Mouse (Mus musculus) c-Kit-positive CD71-positive TER-119-negative erythroid progenitor cells, embryonic 14.5 days (primary cell): ENCODE data around the gene Tmc1.

Experiments used
- DNase-seq: peaks from one replicate; pipeline ENCODE4 v3.0.0-alpha.2; 2013; ENCODE audit warnings: low read depth

The Tmc1 gene

DNA sequence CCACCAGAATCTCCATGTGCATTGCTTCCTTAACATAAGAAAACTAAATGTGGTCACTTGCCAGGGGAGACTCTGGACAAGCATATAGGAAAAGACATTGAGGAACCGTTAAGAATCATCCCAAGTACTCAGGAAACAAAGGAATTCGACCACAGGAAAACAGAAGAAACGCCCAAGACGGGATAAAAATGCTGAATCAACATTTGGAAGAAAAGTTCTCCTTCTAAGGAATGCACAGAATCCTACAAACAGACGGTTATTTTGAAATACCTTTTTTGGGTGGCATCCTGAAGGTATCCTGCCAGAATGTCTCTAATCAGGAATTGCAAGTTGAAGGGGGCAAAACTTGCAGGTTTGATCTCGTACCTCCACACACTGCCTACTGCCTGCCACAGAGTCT lies at the start of gene Tmc1:
Gene Tmc1, minus strand, starts transcription at position 329 of the 400 bp plus-strand sequence.
- DNase-seq = no peak

DNA sequence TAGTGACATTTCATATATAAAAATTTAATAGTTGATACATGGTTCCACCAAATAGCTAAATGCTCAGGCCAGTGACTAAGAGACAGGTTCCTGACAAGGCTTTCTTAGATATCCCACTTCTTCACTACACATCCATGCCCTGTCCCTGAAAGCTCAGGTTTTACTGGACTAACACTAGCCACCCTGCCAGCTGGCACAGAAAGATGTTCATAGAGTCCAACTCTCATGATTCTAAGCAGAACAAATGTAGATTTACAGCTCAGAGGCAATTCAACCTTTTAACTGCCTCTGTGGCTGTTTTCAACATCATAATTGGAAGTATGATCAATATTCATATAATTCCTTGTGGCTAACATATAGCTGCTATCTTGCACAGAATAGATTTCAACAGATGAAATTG lies 47.5 kb upstream of the Tmc1 start:
- no peak for DNase-seq

DNA sequence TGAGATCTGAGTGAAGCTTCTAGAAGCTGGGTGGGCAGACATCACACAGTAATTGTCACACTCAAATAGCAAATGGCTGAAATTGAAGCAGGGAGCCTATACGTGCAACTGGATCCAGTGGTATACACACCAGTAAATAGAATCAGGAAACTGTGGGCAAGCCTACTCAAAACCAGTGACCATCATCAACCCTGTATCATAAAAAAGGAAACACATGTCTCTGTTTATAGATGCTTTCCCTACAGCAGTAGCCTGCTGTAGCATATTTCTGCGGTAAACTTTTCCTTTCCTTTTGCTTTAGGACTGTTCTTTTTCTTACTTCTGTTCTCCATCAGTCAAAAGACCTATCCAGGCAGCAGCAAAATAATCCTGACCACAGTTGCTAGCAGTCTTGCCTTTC lies 25.2 kb upstream of the Tmc1 start:
- no peak for DNase-seq

DNA sequence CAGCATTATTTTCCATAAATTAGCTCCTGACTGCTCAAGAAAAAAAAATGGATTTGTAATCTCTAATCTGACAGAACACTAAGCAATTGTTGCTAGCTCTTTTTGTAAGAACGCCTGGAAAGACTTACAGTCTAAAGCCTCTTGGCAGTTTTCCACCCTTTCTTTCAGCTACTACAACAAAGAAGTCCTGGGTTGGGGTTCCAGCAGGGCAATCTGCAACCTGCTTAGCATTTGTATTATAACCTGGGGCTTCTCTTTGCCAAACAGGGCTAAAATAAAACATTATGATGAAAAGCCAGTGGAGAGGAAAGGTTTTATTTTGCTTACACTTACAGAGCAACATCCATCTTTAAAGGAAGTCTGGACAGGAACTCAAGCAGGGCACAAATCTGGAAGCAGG lies 24.1 kb upstream of the Tmc1 start:
- DNase-seq = no peak

DNA sequence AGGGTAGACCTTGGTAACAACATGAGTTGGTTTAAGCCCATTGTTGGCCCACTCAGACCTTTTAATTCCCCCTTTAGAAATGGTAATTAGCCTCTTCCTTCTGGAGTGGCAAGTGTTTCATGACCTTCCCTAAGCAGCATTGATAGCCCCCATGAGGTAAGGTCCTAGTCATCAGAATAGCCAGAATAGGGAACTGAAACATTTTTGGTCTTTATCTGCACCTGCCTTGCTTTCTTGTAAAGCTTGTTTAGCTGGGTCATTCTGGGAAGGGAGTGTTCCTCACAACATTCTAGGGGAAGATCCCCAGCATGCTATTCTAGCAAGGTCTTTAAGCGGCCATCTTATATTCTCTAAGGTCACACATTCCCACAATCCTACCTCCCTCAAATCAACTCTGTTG lies 17.9 kb upstream of the Tmc1 start:
- DNase-seq = no peak

DNA sequence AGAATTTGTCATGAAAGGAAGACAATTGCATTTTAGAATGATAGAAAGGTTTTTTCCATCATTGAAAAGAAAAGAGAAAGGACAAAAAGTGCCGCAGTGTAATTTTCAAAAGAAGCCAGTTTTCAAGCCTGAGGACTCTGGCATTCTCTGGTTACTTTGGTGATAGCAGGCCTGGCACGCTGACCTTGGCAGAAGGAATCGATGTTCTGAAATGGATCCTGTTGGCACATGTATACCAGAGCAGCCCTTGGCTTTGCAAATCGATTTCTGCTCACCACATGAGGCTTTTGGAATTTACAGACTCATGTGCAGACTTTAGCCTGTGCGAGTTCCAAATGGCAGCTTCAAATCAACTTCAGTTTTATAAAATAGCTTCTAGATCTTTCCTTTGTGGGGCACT lies 813 bp upstream of the Tmc1 start:
- no peak for DNase-seq

DNA sequence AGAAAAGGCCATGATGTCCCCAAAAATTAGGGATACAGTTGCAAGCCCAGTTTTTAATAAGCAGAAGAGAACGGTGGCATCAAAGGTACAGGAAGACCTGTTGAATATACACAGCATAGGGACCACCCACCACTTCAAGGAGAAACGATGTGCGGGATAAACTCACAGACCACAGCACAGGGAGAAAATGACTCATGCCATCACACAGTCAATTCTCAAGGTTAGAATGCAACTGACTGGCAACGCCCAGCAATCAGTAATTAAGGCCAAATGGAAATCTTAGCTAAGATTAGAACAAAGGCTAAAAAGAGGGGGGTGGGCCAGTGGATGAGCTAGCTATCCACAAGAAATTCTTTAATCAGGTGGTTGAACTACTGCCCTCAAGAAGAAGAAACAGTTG lies 9.6 kb downstream of the Tmc1 start:
- no peak for DNase-seq

DNA sequence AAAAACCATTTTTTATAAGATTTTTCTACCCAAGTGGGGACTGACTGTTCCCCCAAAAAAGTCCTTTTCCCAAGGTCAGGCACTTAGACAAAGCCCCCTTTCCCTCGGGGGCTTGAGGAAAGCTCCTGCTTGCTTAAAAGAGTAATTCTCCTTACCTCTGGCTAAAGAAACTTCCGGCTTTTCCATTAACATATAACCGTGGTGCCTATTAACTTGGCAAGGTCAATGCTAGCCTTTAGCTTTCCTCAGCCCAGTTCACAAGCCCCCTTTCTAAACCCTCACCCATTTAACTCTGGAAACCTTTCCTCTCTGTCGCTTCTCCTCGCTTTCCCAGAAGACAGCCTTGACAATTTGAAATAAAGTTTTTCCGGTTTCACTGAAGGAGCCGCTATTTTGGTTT lies 29.7 kb downstream of the Tmc1 start:
- DNase-seq = no peak

DNA sequence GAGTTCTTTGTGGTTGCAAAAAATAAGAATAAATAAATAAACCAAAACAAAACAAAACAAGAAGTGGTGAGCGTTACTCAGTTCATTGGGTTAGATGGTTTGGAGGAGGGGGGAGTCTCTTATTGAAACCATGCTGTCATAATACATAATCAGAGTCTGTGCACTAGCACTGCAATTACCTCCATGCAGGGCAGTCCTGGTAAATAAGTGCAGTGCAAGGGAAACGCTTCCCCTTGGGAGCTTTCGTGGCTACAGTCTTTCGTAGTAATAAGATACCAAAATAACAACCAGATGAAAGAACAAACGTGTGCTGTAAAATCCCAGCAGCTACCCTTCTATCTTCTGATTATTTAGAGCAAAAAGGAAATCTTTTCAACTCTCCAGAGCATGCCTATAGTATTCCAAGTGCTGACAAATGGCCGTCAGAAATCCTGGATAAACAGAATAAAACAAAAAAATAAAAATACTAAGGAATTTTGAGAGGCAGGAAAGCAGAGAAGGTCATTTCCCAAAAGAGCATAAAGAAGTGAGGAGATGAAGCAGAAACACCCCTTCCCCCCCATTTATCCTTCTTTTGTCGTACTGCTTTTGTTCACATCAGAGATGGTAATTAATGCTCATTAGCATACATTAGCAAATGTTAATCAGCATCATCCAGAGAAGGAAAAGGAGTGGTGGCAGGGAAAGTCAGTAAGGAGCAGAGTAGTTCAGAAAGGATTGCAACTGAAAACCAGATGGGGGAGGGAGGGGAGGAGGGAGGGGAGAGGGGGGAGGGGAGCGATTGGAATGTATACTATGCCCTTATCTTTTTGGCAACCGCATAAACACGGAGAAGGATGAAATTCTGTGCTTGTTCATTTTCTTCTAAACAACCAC lies 30.4 kb downstream of the Tmc1 start:
- no peak for DNase-seq

DNA sequence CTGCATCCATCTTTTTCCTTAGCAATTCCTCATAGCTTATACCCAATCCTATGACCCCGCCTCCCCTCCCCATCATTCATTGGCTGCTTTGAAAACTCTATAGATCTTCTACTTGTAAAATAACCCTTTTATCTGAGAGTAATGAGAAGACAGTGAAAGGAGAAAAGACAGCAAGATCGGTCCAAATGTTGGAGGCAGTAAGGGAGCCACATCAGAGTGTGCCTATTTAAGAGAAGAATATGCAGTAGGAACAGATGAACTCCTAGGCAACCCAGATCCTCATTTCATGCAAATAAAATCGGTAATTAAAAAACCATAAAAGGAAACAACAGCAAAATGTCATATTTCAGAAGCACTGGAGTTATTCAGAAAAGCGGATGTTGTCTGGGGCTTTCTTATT lies 35.8 kb downstream of the Tmc1 start:
- no peak for DNase-seq

DNA sequence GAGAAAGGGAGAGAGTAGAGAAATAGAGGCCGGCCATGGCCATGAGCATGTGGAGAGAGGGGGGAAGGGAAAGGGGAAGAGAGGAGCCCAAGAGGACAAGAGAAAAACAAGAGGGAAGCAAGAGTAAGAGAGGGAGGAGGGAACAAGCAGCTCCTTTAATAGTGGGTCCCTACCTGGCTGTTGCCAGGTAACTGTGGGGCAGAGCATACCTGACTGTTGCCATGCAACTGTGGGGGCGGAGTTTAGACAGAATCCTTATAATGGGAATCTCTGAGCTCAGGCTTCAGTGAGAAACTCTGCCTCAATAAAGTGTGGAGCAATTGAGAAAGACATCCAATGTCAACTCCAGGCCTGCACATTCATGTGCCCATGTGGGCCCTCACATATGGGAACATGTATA lies 38.9 kb downstream of the Tmc1 start:
- no peak for DNase-seq

DNA sequence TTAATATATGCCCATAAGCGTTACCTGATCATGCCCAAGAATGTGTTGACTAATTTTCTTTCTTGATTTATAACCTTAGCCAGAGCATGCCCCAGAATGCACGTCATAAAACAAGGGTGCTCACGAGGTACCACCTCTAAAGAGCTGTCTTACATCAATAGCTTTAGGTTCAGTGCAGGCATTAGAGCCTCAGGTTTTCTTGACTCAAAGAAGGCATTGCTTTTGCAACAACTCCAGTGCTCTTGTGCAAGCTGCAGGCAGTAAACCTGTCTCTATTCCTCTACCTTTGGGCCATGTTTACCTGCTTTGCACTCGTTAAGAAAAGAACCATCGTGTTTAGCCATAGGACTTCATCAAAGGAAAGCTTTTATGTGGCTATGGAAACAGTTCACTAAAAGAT lies 43.6 kb downstream of the Tmc1 start:
- DNase-seq = no peak

DNA sequence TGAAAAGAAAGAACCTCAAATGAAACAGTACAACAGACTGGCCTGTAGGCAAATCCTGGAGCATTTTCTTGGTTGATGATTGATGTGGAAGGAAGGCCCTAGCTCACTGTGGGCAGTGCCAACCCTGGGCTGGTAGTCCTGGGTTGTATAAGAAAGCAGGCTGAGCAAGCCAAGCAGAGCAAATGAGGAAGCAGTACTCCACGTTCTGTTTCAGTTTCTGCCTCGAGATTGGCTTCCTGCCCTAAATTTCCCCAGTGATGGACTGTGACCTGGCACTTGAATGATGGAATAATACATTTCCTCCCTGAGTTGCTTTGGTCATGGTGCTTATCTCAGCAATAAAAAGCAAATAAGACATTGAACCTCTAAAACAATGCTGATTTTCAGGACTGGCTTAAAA lies 72.8 kb downstream of the Tmc1 start:
- DNase-seq = no peak

DNA sequence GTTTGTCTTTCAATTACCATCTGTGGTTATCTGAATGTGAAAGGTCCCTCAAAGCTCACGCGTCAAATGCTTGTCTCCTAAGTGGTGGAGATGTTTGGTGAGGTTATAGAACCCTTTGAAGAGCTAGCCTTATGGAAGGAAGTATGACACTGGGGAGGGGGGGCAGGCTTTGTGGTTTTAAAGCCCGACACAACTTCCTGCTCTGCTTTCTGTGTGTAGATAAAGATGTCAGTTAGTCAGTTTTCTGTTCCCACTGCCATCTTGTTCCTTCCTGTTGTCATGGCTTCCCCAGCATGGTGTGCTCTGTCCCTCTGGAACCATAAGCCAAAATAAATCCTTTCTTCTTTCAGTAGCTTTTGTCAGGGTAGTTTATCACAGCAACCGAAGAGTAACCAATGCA lies 78.1 kb downstream of the Tmc1 start:
- no peak for DNase-seq

DNA sequence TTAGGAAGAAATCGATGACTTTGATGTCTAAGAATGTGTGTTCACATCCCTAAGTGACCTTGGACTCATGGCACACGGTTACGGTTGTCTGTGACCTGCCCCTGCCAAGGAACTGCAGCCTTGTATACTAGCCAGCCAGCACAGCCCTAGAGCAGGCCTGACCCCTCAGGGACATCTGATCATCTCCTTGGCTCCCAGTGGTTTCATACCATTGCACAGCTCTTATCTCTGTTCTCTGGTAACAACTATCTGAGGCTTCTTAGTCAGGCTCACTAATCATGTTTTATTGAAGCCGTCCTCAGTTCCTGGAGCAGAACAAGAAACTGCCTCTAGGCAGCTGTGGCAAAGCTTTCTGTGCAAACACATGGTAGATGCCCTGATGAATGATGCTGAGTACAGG lies 92.2 kb downstream of the Tmc1 start:
- no peak for DNase-seq

DNA sequence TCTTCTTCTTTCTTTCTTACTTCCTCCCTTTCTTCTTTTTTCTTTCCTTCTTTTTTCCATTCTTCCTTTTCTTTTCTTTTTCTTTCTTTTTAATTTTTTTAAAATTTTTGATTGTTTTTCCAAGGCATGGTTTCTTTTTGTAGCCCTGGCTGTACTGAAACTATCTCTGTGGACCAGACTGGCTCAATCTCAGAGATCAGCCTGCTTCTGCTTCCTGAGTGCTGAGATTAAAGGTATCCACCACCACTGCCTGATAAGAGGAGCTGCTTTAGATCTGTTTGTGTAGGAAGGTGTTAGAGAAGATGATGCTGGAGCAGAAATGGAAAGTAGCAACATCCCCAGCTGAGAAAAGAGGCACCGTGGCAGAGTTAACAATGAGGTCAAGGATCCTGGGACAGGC lies 93.7 kb downstream of the Tmc1 start:
- no peak for DNase-seq

DNA sequence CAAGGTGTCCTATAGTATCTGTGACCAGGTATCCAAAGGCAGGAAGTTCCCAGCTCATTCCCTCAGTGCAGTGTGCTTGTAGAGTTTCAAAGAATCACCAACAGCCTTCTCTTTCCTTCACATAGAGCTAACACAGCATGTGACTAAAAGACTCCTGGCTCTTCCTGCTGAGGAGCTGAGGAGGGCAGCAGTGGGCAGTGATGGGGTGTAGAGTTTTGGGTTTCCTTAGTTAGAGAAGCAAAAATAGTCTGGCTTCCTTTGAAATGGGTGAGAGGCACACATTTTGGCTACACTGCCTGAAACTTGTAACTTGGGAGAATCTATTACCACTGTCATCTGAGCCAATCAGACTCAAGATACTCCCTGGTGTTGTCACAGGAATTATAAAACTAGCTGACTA lies 96.2 kb downstream of the Tmc1 start:
- DNase-seq = no peak

DNA sequence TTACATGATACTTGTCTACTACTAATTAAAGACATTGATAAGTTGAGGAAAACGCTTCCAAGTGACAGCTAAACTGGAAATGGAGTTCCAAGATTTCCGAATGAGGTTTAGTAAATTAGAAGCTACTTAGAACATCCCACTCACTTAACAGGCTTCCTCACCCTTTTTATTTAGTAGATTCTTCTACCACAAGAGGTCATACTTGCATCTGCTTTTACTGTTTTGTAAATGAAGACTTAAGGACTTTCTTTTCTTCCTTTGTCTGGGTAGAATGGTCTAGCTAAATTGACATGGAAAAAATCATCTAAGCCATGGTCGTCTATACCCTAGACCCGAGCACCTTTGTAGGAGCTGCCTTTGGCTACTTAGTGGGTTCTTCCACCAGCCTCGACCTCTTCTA lies 105.1 kb downstream of the Tmc1 start:
- no peak for DNase-seq

DNA sequence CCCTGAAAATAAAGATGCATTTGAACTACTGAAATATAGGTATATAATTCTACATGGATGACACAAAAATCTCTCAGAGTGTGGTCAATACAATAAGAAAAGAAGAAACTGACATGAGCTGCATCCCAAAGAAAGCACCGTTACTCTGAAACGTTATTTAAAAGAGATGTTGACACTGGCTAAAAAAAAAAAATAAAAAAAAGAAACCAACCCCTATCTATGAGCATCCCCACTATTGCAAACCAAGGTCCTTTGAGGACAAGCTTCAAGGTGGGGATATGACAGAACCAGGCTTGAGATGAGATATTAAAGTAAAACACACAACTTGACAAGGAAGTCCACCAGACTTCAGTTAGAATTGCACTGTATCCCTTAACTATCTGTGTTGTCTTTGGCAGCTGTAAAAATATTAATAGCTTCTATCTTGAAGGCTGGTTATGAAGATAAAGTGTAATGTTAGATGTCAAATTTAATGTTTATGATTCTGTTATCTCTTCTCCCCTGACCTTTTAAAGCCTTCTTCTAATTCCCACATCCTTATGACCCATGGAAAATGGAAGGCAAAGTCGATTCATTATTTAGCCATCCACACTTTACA lies 106.4 kb downstream of the Tmc1 start:
- DNase-seq = no peak

DNA sequence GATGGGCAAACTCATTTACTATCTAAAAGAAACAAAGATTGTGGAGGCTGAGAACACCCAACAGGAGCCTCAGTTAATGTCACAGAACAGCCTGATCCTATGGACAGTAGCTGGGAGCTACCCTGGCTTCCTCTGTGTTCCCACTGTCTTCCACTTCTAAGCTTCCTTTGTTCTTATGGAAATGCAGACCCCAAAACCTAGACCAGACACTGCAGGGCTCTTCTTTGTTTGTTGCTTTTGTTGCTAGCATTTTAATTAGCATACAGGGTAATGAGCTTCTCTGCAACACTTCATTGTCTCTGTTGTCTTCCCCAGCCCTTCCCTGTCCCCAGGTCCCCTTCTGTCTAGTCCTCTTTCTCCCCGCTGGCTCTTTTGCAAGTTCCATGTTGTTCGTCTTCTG lies 116.6 kb downstream of the Tmc1 start:
- DNase-seq = no peak

DNA sequence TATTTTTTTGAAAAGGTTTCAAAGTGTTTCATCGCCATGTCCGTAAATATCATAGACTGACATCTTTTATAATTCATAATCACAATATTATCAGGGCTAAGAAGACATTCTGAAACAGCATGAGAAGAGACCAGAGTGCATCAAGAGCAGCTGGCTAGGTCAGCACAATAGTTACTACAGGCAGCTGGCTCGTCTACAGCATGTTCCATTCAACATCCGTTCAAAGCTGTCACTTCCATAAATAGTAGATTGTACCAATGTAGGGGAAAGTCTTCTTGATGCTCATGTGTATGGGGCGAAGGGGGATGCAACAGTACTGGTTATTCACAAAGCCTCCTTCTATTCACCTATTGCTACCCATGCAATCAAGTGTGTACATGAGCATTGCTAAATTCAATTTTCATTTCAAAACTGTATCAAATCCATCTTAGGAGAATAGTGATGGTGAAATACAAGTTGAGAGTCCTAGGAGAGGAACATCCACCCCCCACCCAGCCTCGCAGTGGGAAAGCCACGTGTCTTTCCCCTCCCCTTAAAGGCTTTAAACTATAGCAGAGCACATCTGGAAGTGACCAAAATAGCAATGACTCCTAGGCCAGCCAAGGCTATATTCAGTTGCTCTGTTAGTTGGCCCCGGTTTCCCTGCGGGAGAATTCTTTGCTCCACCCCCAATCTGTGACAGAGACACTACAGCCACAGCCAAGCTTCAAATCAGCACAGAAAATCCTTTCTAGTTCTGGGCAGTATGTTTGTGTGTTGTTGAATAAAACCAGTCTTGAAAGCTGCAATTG lies 117.8 kb downstream of the Tmc1 start:
- DNase-seq = no peak

DNA sequence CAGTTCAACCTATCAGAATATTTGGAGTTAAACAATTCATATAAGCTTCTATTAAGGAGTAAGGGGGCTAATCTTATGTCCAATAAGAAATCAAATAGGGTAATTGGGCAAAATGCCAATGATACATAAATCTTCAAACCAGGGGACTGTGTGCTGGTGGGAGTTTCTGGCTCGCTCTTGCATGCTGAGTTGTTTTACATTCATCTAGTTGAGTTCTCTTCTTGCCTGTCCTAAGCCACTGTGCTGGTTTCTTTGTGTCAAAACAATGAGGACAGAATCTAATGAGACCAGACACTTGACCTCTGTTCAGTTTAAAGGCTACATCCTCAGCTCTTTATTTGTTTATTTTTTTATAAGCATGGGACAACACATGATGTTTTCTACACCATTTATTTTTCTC lies 119.1 kb downstream of the Tmc1 start:
- DNase-seq = no peak

DNA sequence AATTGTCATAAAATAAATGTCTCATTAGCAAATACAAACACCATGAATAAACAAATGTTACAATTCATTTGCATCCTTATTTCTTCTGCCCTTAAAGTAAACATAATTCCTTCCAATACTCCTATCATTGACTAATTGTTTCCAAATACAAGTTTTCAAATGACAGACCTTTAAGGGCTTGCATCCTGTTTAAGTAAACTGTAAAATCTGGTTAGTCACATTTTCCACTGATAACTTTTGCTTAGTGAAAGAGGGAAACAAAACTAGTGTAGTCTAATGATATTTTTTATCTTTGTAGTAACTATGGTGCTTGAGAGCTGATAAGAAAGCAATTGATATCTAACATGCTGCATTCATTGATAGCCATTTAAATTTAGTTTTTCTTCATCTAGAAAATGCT lies 154.5 kb downstream of the Tmc1 start:
- no peak for DNase-seq
